Mouse (Mus musculus): Measurements from ENCODE around the gene Mt1. TPM values are rescaled to one million over a fixed set of nuclear protein-coding genes. Genes with fewer than 3 reads are reported as not detected.

Mt1 gene
- polyA plus RNA-seq, 1 experiment from 2014 or later = 34.9 TPM

- Histone ChIP-seq H3K4me3 (replicated peaks; ENCODE audit: low read depth, low read length) (no peak overlapping the region), H3K4me1 (ENCODE audit: control insufficient read depth, insufficient read depth, low read length) (no peaks in the 10 kb centered on the region), H3K27me3 (ENCODE audit: control insufficient read depth, insufficient read depth, low read length) (no peaks in the 10 kb centered on the region), H3K9me3 (ENCODE audit: control insufficient read depth, low read length) (no peaks in the 10 kb centered on the region), H3K36me3 (ENCODE audit: control insufficient read depth, insufficient read depth, low read length) (no peaks in the 10 kb centered on the region), H3K4me2 (ENCODE audit: low read length) (no peak overlapping the region), H3K27ac (replicated peaks; ENCODE audit: low read depth, low read length) (no peak overlapping the region), H3K9ac (replicated peaks; ENCODE audit: low read length) (no peak overlapping the region)
- ATAC-seq (ENCODE audit: low FRiP score, low TSS enrichment) (no peak), DNase-seq (no peak)
- WGBS = 78% methylated on average over 8 of the region's 8 CpGs
Measured at GRCm38 (mm10) chr8:94206256-94206655, 27.4 kb downstream of the Mt1 start.

- no peak overlapping the region for H3K9ac ChIP-seq (replicated peaks; ENCODE audit: low read length)
- 75% methylated on average over 2 of the region's 2 CpGs for WGBS
- no peaks in the 10 kb centered on the region for H3K4me1 ChIP-seq (ENCODE audit: control insufficient read depth, insufficient read depth, low read length)
- no peak for DNase-seq
- no peak for ATAC-seq (ENCODE audit: low FRiP score, low TSS enrichment)
- no peak overlapping the region for H3K27ac ChIP-seq (replicated peaks; ENCODE audit: low read depth, low read length)
- no peaks in the 10 kb centered on the region for H3K27me3 ChIP-seq (ENCODE audit: control insufficient read depth, insufficient read depth, low read length)
- H3K4me2 ChIP-seq (ENCODE audit: low read length) = no peak overlapping the region
- no peak overlapping the region for H3K4me3 ChIP-seq (replicated peaks; ENCODE audit: low read depth, low read length)
- H3K9me3 ChIP-seq (ENCODE audit: control insufficient read depth, low read length) = no peaks in the 10 kb centered on the region
- no peaks in the 10 kb centered on the region for H3K36me3 ChIP-seq (ENCODE audit: control insufficient read depth, insufficient read depth, low read length)
Measured at GRCm38 (mm10) chr8:94207491-94207890, 28.6 kb downstream of the Mt1 start.

GRCm38 (mm10) chr8:94209639-94210038 is 30.8 kb downstream of the Mt1 start:
- Histone ChIP-seq H3K9me3 (ENCODE audit: control insufficient read depth, low read length) (no peaks in the 10 kb centered on the region), H3K27ac (replicated peaks; ENCODE audit: low read depth, low read length) (no peak overlapping the region), H3K4me3 (replicated peaks; ENCODE audit: low read depth, low read length) (no peak overlapping the region), H3K9ac (replicated peaks; ENCODE audit: low read length) (no peak overlapping the region), H3K4me1 (ENCODE audit: control insufficient read depth, insufficient read depth, low read length) (no peaks in the 10 kb centered on the region), H3K27me3 (ENCODE audit: control insufficient read depth, insufficient read depth, low read length) (no peaks in the 10 kb centered on the region), H3K36me3 (ENCODE audit: control insufficient read depth, insufficient read depth, low read length) (no peaks in the 10 kb centered on the region), H3K4me2 (ENCODE audit: low read length) (no peak overlapping the region)
- WGBS = 64% methylated on average over 6 of the region's 6 CpGs
- DNase-seq = no peak
- no peak for ATAC-seq (ENCODE audit: low FRiP score, low TSS enrichment)

- Histone ChIP-seq H3K9ac (replicated peaks; ENCODE audit: low read length) (no peak overlapping the region), H3K27me3 (ENCODE audit: control insufficient read depth, insufficient read depth, low read length) (no peaks in the 10 kb centered on the region), H3K4me1 (ENCODE audit: control insufficient read depth, insufficient read depth, low read length) (peaks cover 3% of the 10 kb centered on the region), H3K4me2 (ENCODE audit: low read length) (no peak overlapping the region), H3K36me3 (ENCODE audit: control insufficient read depth, insufficient read depth, low read length) (no peaks in the 10 kb centered on the region), H3K4me3 (replicated peaks; ENCODE audit: low read depth, low read length) (no peak overlapping the region), H3K27ac (replicated peaks; ENCODE audit: low read depth, low read length) (no peak overlapping the region), H3K9me3 (ENCODE audit: control insufficient read depth, low read length) (no peaks in the 10 kb centered on the region)
- ATAC-seq (ENCODE audit: low FRiP score, low TSS enrichment) (no peak), DNase-seq (no peak)
- WGBS = 52% methylated on average over 3 of the region's 3 CpGs
Measured at GRCm38 (mm10) chr8:94210225-94210624, 31.3 kb downstream of the Mt1 start.

GRCm38 (mm10) chr8:94213819-94214218 is 34.9 kb downstream of the Mt1 start:
- no peaks in the 10 kb centered on the region for H3K9me3 ChIP-seq (ENCODE audit: control insufficient read depth, low read length)
- H3K27me3 ChIP-seq (ENCODE audit: control insufficient read depth, insufficient read depth, low read length) = no peaks in the 10 kb centered on the region
- no peak overlapping the region for H3K9ac ChIP-seq (replicated peaks; ENCODE audit: low read length)
- peak overlapping the region; percentile 82 for H3K4me3 ChIP-seq (replicated peaks; ENCODE audit: low read depth, low read length)
- peak overlapping the region; percentile 81 for H3K4me2 ChIP-seq (ENCODE audit: low read length)
- no peak overlapping the region for H3K27ac ChIP-seq (replicated peaks; ENCODE audit: low read depth, low read length)
- ATAC-seq (ENCODE audit: low FRiP score, low TSS enrichment) = no peak
- H3K36me3 ChIP-seq (ENCODE audit: control insufficient read depth, insufficient read depth, low read length) = no peaks in the 10 kb centered on the region
- no peak for DNase-seq
- H3K4me1 ChIP-seq (ENCODE audit: control insufficient read depth, insufficient read depth, low read length) = peaks cover 14% of the 10 kb centered on the region
- 59% methylated on average over 6 of the region's 6 CpGs for WGBS

- Histone ChIP-seq H3K27me3 (ENCODE audit: control insufficient read depth, insufficient read depth, low read length) (no peaks in the 10 kb centered on the region), H3K4me2 (ENCODE audit: low read length) (peak within 1 kb of the TSS; percentile 81), H3K27ac (replicated peaks; ENCODE audit: low read depth, low read length) (peak within 1 kb of the TSS; percentile 77), H3K9ac (replicated peaks; ENCODE audit: low read length) (peak within 1 kb of the TSS; percentile 76), H3K4me3 (replicated peaks; ENCODE audit: low read depth, low read length) (peak within 1 kb of the TSS; percentile 82), H3K4me1 (ENCODE audit: control insufficient read depth, insufficient read depth, low read length) (peaks cover 14% of the 10 kb centered on the region), H3K9me3 (ENCODE audit: control insufficient read depth, low read length) (no peaks in the 10 kb centered on the region), H3K36me3 (ENCODE audit: control insufficient read depth, insufficient read depth, low read length) (no peaks in the 10 kb centered on the region)
- ATAC-seq (ENCODE audit: low FRiP score, low TSS enrichment) = peak; percentile 97
- DNase-seq = peak; percentile 99
- WGBS = under 1% methylated on average over 68 of the region's 68 CpGs
Measured at GRCm38 (mm10) chr8:94214252-94215173, 35.6 kb downstream of the Mt1 start, which contains the start of gene Nup93. TSS of gene Nup93 (plus strand) at chr8:94214564.

GRCm38 (mm10) chr8:94227381-94227939 is 48.6 kb downstream of the Mt1 start:
- H3K4me1 ChIP-seq (ENCODE audit: control insufficient read depth, insufficient read depth, low read length) = no peaks in the 10 kb centered on the region
- no peak overlapping the region for H3K9ac ChIP-seq (replicated peaks; ENCODE audit: low read length)
- ATAC-seq (ENCODE audit: low FRiP score, low TSS enrichment) (no peak), DNase-seq (no peak)
- no peak overlapping the region for H3K4me3 ChIP-seq (replicated peaks; ENCODE audit: low read depth, low read length)
- peaks cover 10% of the 10 kb centered on the region for H3K36me3 ChIP-seq (ENCODE audit: control insufficient read depth, insufficient read depth, low read length)
- no peaks in the 10 kb centered on the region for H3K27me3 ChIP-seq (ENCODE audit: control insufficient read depth, insufficient read depth, low read length)
- no peak overlapping the region for H3K4me2 ChIP-seq (ENCODE audit: low read length)
- WGBS = 91% methylated on average over 7 of the region's 7 CpGs
- H3K27ac ChIP-seq (replicated peaks; ENCODE audit: low read depth, low read length) = no peak overlapping the region
- H3K9me3 ChIP-seq (ENCODE audit: control insufficient read depth, low read length) = no peaks in the 10 kb centered on the region
